Mouse (Mus musculus) Patski (cell line): Measurements from ENCODE around the gene Tanc1. TPM values are rescaled to one million over a fixed set of nuclear protein-coding genes. Genes with fewer than 3 reads are reported as not detected.

Experiments
- ATAC-seq: fragments of 100-300 bp; one replicate; pipeline ENCODE4 v1.8.0; 2021
- CTCF ChIA-PET: fragments of 350-600 bp; sonication (Branson Sonifier 250); formaldehyde crosslinking; loops from one replicate; lab custom pipeline; 2022; ENCODE audit warnings: inconsistent platforms; lab: Charles Lee
- POLR2A ChIA-PET: fragments of 350-600 bp; sonication (Branson Sonifier 250); formaldehyde crosslinking; loops from one replicate; lab custom pipeline; 2022; ENCODE audit warnings: antibody characterized with exemption, inconsistent platforms; lab: Charles Lee
- DNase-seq: peaks from one replicate; pipeline ENCODE4 v3.0.0-alpha.2; 2011; ENCODE audit warnings: low read depth, low spot score
- H3K27me3 ChIP-seq: fragments of 371-371 bp; one replicate; pipeline ENCODE4 v1.5.1; 2021
- CTCF ChIP-seq: fragments of 100-300 bp; IDR thresholded peaks from one replicate; pipeline ENCODE4 v1.5.1; 2021
- in situ Hi-C: fragments of 300-500 bp; cut with MboI; formaldehyde crosslinking; loops from 3 replicates; pipeline ENCODE4 v1.11.1; 2018; ENCODE audit warnings: low pct_unique_long_range_greater_than_20kb, mixed read lengths
- polyA plus RNA-seq: library from polyadenylated mRNA; unstranded; gene quantifications from one replicate; pipeline ENCODE4 v1.2.3, GENCODE M21; 2021

Tanc1 gene
- polyA plus RNA-seq, 1 experiment from 2014 or later, result 45.3 TPM

GRCm38 (mm10) chr2:59697123-59697522, 85.3 kb downstream of the Tanc1 start:
- ATAC-seq, result no peak
- ChIA-PET CTCF (interaction anchor here (0.7 to 1.3 kb wide), 2 partner anchors 11 to 149 kb away, joined by 3 to 5 read pairs; no protein-coding TSS in a partner anchor), POLR2A (interaction anchor here (0.6 to 0.7 kb wide), 3 partner anchors 24 to 65 kb away, joined by 3 to 7 read pairs (median 3); no protein-coding TSS in a partner anchor)
- no peak for TF ChIP-seq CTCF
- DNase-seq, result no peak
- no peaks in the 10 kb centered on the region for H3K27me3 ChIP-seq
- in situ Hi-C loops, result no loop called here

GRCm38 (mm10) chr2:59697722-59698634, 86.1 kb downstream of the Tanc1 start:
- ChIA-PET POLR2A (interaction anchor here (0.6 to 1.1 kb wide), 3 partner anchors 25 to 48 kb away, joined by 3 read pairs; no protein-coding TSS in a partner anchor), CTCF (interaction anchor here (1.1 kb wide), 1 partner anchor 8 kb away, joined by 3 read pairs; no protein-coding TSS in a partner anchor)
- TF ChIP-seq CTCF, result no peak
- DNase-seq, result no peak
- in situ Hi-C loops, result no loop called here
- H3K27me3 ChIP-seq, result no peaks in the 10 kb centered on the region
- ATAC-seq, result no peak

GRCm38 (mm10) chr2:59698635-59699300, 86.9 kb downstream of the Tanc1 start:
- DNase-seq (no peak), ATAC-seq (no peak)
- CTCF ChIA-PET, result interaction anchor here (1.1 kb wide), 1 partner anchor 9 kb away, joined by 3 read pairs; no protein-coding TSS in a partner anchor
- H3K27me3 ChIP-seq, result no peaks in the 10 kb centered on the region
- no peak for TF ChIP-seq CTCF
- POLR2A ChIA-PET, result interaction anchor here (1.1 kb wide), 1 partner anchor 40 kb away, joined by 3 read pairs; no protein-coding TSS in a partner anchor
- in situ Hi-C loops, result no loop called here

GRCm38 (mm10) chr2:59699893-59700292, 88.1 kb downstream of the Tanc1 start:
- in situ Hi-C loops, result no loop called here
- ATAC-seq (peak; percentile 83), DNase-seq (peak; percentile 84)
- no peak for TF ChIP-seq CTCF
- CTCF ChIA-PET, result no interaction called here
- POLR2A ChIA-PET, result interaction anchor here (0.6 to 1.6 kb wide), 3 partner anchors 12 to 59 kb away, joined by 3 to 4 read pairs (median 3); no protein-coding TSS in a partner anchor
- H3K27me3 ChIP-seq, result no peaks in the 10 kb centered on the region

GRCm38 (mm10) chr2:59705221-59705620, 93.4 kb downstream of the Tanc1 start:
- POLR2A ChIA-PET, result no interaction called here
- CTCF ChIA-PET, result no interaction called here
- no peak for TF ChIP-seq CTCF
- no peak for DNase-seq
- no peaks in the 10 kb centered on the region for H3K27me3 ChIP-seq
- in situ Hi-C loops, result no loop called here
- ATAC-seq, result no peak

GRCm38 (mm10) chr2:59706806-59707205, 95.0 kb downstream of the Tanc1 start:
- ATAC-seq, result no peak
- H3K27me3 ChIP-seq, result no peaks in the 10 kb centered on the region
- DNase-seq, result no peak
- TF ChIP-seq CTCF, result no peak
- in situ Hi-C loops, result no loop called here
- CTCF ChIA-PET, result no interaction called here
- POLR2A ChIA-PET, result no interaction called here

GRCm38 (mm10) chr2:59707922-59708706, 96.3 kb downstream of the Tanc1 start:
- DNase-seq (no peak), ATAC-seq (no peak)
- no peaks in the 10 kb centered on the region for H3K27me3 ChIP-seq
- no peak for TF ChIP-seq CTCF
- POLR2A ChIA-PET, result interaction anchor here (0.6 kb wide), 2 partner anchors 36 to 122 kb away, joined by 3 to 5 read pairs; no protein-coding TSS in a partner anchor
- in situ Hi-C loops, result no loop called here
- CTCF ChIA-PET, result interaction anchor here (0.6 kb wide), 1 partner anchor 235 kb away, joined by 3 read pairs; no protein-coding TSS in a partner anchor

- in situ Hi-C loops, result no loop called here
- no peak for TF ChIP-seq CTCF
- ATAC-seq (no peak), DNase-seq (no peak)
- POLR2A ChIA-PET, result no interaction called here
- no peaks in the 10 kb centered on the region for H3K27me3 ChIP-seq
- CTCF ChIA-PET, result no interaction called here
These were observed 98.9 kb downstream of the Tanc1 start for GRCm38 (mm10) chr2:59710771-59711170.

GRCm38 (mm10) chr2:59711992-59712391, 100.2 kb downstream of the Tanc1 start:
- ATAC-seq, result no peak
- in situ Hi-C loops, result no loop called here
- no peak for TF ChIP-seq CTCF
- POLR2A ChIA-PET, result interaction anchor here (0.8 kb wide), 1 partner anchor 11 kb away, joined by 3 read pairs; no protein-coding TSS in a partner anchor
- no peaks in the 10 kb centered on the region for H3K27me3 ChIP-seq
- CTCF ChIA-PET, result no interaction called here
- DNase-seq, result no peak
